Comparison of ENCODE assay signal across 8 mouse cellular contexts in genomic region chr4:109393902-109394301, GRCm38 (mm10). TPM values are rescaled to one million over a fixed set of nuclear protein-coding genes. Genes with fewer than 3 reads are reported as not detected.
A peak's percentile ranks its signal among the peaks of the same experiment; 100 is the strongest.
DNase-seq lines count a peak whose midpoint lies in the region; ATAC-seq and TF ChIP-seq lines count a peak whose summit lies in the region.

No protein-coding gene starts in this region.

- ATAC-seq in erythroblast, adult 5-6 weeks (replicated peaks; ENCODE audit: low FRiP score, poor library complexity, severe bottlenecking), result peak; percentile 92
- ATAC-seq in hindbrain, postnatal 0 days, result peak; percentile 67
- ATAC-seq in lung, embryonic 16.5 days (ENCODE audit: low read depth), result peak; percentile 84
- peak; percentile 86 for ATAC-seq in stomach, embryonic 16.5 days (ENCODE audit: insufficient read depth, low FRiP score)

- peak overlapping the region; percentile 35; the same call in 1 of the 2 replicates for H3K9ac ChIP-seq in hindbrain, postnatal 0 days (replicated peaks; ENCODE audit: low read length)
- H3K9ac ChIP-seq in lung, embryonic 16.5 days (ENCODE audit: low read length), result peak overlapping the region; percentile 55; the same call in 1 of the 2 replicates
- peak overlapping the region; percentile 61; the same call in 1 of the 2 replicates for H3K9ac ChIP-seq in stomach, embryonic 16.5 days (ENCODE audit: low read length)

- H3K36me3 ChIP-seq in hindbrain, postnatal 0 days (ENCODE audit: insufficient read depth, low read length), result 0 out of 2 replicates have a peak, but pooled peaks cover 4% of the 10 kb centered on the region
- no peaks in the 10 kb centered on the region for H3K36me3 ChIP-seq in lung, embryonic 16.5 days (ENCODE audit: control insufficient read depth, insufficient read depth, low read length)
- H3K36me3 ChIP-seq in stomach, embryonic 16.5 days (ENCODE audit: control insufficient read depth, insufficient read depth, low read length), result no peaks in the 10 kb centered on the region

- no peaks in the 10 kb centered on the region for H3K27me3 ChIP-seq in hindbrain, postnatal 0 days (ENCODE audit: insufficient read depth, low read length)
- no peaks in the 10 kb centered on the region for H3K27me3 ChIP-seq in lung, embryonic 16.5 days (ENCODE audit: control insufficient read depth, insufficient read depth, low read depth, low read length)
- 0 out of 2 replicates have a peak, but pooled peaks cover 5% of the 10 kb centered on the region for H3K27me3 ChIP-seq in stomach, embryonic 16.5 days (ENCODE audit: control insufficient read depth, insufficient read depth, low read length)

- no peaks in the 10 kb centered on the region for H3K4me1 ChIP-seq in hindbrain, postnatal 0 days (ENCODE audit: insufficient read depth, low read length)
- peaks cover 7% of the 10 kb centered on the region for H3K4me1 ChIP-seq in lung, embryonic 16.5 days (replicated peaks; ENCODE audit: control insufficient read depth, insufficient read depth, low read length)
- H3K4me1 ChIP-seq in stomach, embryonic 16.5 days (ENCODE audit: control insufficient read depth, insufficient read depth, low read length), result peaks cover 7% of the 10 kb centered on the region

- DNase-seq in left cerebral cortex, adult 2 months (ENCODE audit: extremely low spot score in 1 of 2, low spot score in 2 of 2), result no peak
- DNase-seq in left cerebral cortex, postnatal 10 days (ENCODE audit: extremely low spot score in 1 of 2, low spot score in 2 of 2), result no peak
- no peak for DNase-seq in hindbrain, postnatal 0 days (ENCODE audit: low spot score)
- no peak for DNase-seq in layer of hippocampus, adult 11-12 months (ENCODE audit: low spot score)
- DNase-seq in frontal cortex, postnatal 25 days (ENCODE audit: low spot score in 2 of 2), result no peak

- WGBS in hindbrain, postnatal 0 days, result 13% methylated on average over 13 of the region's 13 CpGs
- 8% methylated on average over 12 of the region's 13 CpGs for WGBS in lung, embryonic 16.5 days
- WGBS in stomach, embryonic 16.5 days, result 10% methylated on average over 13 of the region's 13 CpGs

- intact Hi-C loops in left cerebral cortex, adult 2 months (cut with DNase I), result no loop called here
- intact Hi-C loops in left cerebral cortex, postnatal 10 days (cut with DNase I), result no loop called here

- no peak for TF ChIP-seq CTCF in left cerebral cortex, adult 2 months (IDR thresholded peaks at IDR 0.05)
- TF ChIP-seq CTCF in hindbrain, postnatal 0 days (IDR thresholded peaks at IDR 0.05; ENCODE audit: low read depth), result peak; percentile 14; the same call in 1 of the 2 replicates

- H3K4me3 ChIP-seq in left cerebral cortex, adult 2 months, result peak overlapping the region; percentile 34
- 0 out of 2 replicates have a peak overlapping the region, but pooled peaks have one; percentile 14 for H3K4me3 ChIP-seq in hindbrain, postnatal 0 days (ENCODE audit: low read length)
- peak overlapping the region; percentile 30; the same call in 1 of the 2 replicates for H3K4me3 ChIP-seq in lung, embryonic 16.5 days (ENCODE audit: low read length)
- peak overlapping the region; percentile 28 for H3K4me3 ChIP-seq in stomach, embryonic 16.5 days (replicated peaks; ENCODE audit: low read length)

- peak overlapping the region; percentile 49 for H3K4me2 ChIP-seq in hindbrain, postnatal 0 days (ENCODE audit: low read depth, low read length)
- H3K4me2 ChIP-seq in lung, embryonic 16.5 days (ENCODE audit: low read depth, low read length), result peak overlapping the region; percentile 49
- peak overlapping the region; percentile 52 for H3K4me2 ChIP-seq in stomach, embryonic 16.5 days (ENCODE audit: low read depth, low read length)

- no peaks in the 10 kb centered on the region for H3K9me3 ChIP-seq in hindbrain, postnatal 0 days (ENCODE audit: low read length)
- no peaks in the 10 kb centered on the region for H3K9me3 ChIP-seq in lung, embryonic 16.5 days (ENCODE audit: control insufficient read depth, low read length)
- no peaks in the 10 kb centered on the region for H3K9me3 ChIP-seq in stomach, embryonic 16.5 days (replicated peaks; ENCODE audit: control insufficient read depth, low read length)

- no peak overlapping the region for H3K27ac ChIP-seq in left cerebral cortex, adult 2 months
- H3K27ac ChIP-seq in hindbrain, postnatal 0 days, result no peak overlapping the region
- no peak overlapping the region for H3K27ac ChIP-seq in lung, embryonic 16.5 days (ENCODE audit: low read length)
- H3K27ac ChIP-seq in stomach, embryonic 16.5 days (ENCODE audit: low read length), result no peak overlapping the region

RNA-seq across cellular contexts. Expression of gene Ttc39a, which starts 12.5 kb away (rescaled TPM):
- 1 to 10 TPM; 2.8 to 3.8 TPM for total RNA-seq in left cerebral cortex, adult 2 months (2021)
- total RNA-seq in left cerebral cortex, postnatal 10 days (2021), result 1 to 10 TPM; 1.2 TPM
- total RNA-seq in erythroblast, adult 5-6 weeks (2015; ENCODE audit: low replicate concordance), result 10.8 and 15.0 TPM in 2 replicates
- total RNA-seq in erythroblast, adult 5-6 weeks (2017; ENCODE audit: low replicate concordance), result 16.7 and 17.4 TPM in 2 replicates
- total RNA-seq in hindbrain, postnatal 0 days (2014; rRNA removed), result 4.0 and 6.8 TPM in 2 replicates
- 5.3 and 6.4 TPM in 2 replicates for polyA plus RNA-seq in hindbrain, postnatal 0 days (2015; fragmentation: Nextera tagmentation; extraction: Ambion mirVana)
- 7.3 and 7.8 TPM in 2 replicates for polyA plus RNA-seq in lung, embryonic 16.5 days (2015; fragmentation: Nextera tagmentation; extraction: Ambion mirVana)
- 21.2 and 25.6 TPM in 2 replicates for polyA plus RNA-seq in stomach, embryonic 16.5 days (2015; fragmentation: Nextera tagmentation; extraction: Ambion mirVana)
